Mouse (Mus musculus) myocyte (in vitro differentiated cells): ENCODE data around the gene Hoxd9. TPM values are rescaled to one million over a fixed set of nuclear protein-coding genes. Genes with fewer than 3 reads are reported as not detected.

Experiments
- H3K27me3 ChIP-seq: one replicate; pipeline ENCODE4 v1.6.1; 2011; ENCODE audit not compliant: control insufficient read depth, insufficient read depth, insufficient read length
- H3K36me3 ChIP-seq: one replicate; pipeline ENCODE4 v1.6.1; 2011; ENCODE audit not compliant: control insufficient read depth, insufficient read depth
- H3K4me2 ChIP-seq: one replicate; pipeline ENCODE4 v1.6.1; 2011; ENCODE audit warnings: low read depth, control low read depth
- H3K4me3 ChIP-seq: one replicate; pipeline ENCODE4 v1.5.1; 2011; ENCODE audit warnings: mild to moderate bottlenecking, control low read depth, moderate library complexity
- H3K79me2 ChIP-seq: one replicate; pipeline ENCODE4 v1.6.1; 2011; ENCODE audit not compliant: control insufficient read depth, insufficient read depth
- H3ac ChIP-seq: one replicate; pipeline ENCODE4 v1.6.1; 2011; ENCODE audit not compliant: control insufficient read depth, insufficient read length
- CEBPB ChIP-seq: IDR thresholded peaks from 2 replicates; pipeline ENCODE4 v1.6.1; 2011; ENCODE audit warnings: mild to moderate bottlenecking, moderate library complexity; ENCODE audit not compliant: poor library complexity, insufficient read depth, severe bottlenecking
- E2F4 ChIP-seq: IDR thresholded peaks from one replicate; pipeline ENCODE4 v1.6.1; 2011; ENCODE audit warnings: mild to moderate bottlenecking, control low read depth, moderate library complexity; ENCODE audit not compliant: insufficient read depth
- MAX ChIP-seq: IDR thresholded peaks from one replicate; pipeline ENCODE4 v1.6.1; 2011; ENCODE audit warnings: low read depth, mild to moderate bottlenecking, control low read depth
- MYOD1 ChIP-seq, 3 experiments: IDR thresholded peaks; one replicate each; pipeline ENCODE4 v1.6.1; 2011; ENCODE audit warnings: control low read depth in 2 of 3, low read depth in 2 of 3, mild to moderate bottlenecking in 2 of 3, moderate library complexity in 1 of 3; ENCODE audit not compliant: insufficient read length in 2 of 3, control insufficient read depth in 1 of 3
- MYOG ChIP-seq, 3 experiments: IDR thresholded peaks; one replicate each; pipeline ENCODE4 v1.6.1; 2011; ENCODE audit warnings: control low read depth in 2 of 3, low read depth in 2 of 3, mild to moderate bottlenecking in 2 of 3; ENCODE audit not compliant: insufficient read length in 2 of 3, control insufficient read depth in 1 of 3, insufficient read depth in 1 of 3
- POLR2A ChIP-seq: IDR thresholded peaks from one replicate; pipeline ENCODE4 v1.6.1; 2011; ENCODE audit warnings: low read depth, mild to moderate bottlenecking, control low read depth, moderate library complexity; ENCODE audit not compliant: insufficient read length
- POLR2AphosphoS2 ChIP-seq: IDR thresholded peaks from one replicate; pipeline ENCODE4 v1.6.1; 2011; ENCODE audit warnings: low read depth, control low read depth; ENCODE audit not compliant: insufficient read length
- REST ChIP-seq: IDR thresholded peaks from one replicate; pipeline ENCODE4 v1.6.1; 2011; ENCODE audit warnings: mild to moderate bottlenecking, control low read depth, moderate library complexity; ENCODE audit not compliant: insufficient read depth, insufficient read length
- SRF ChIP-seq: IDR thresholded peaks from one replicate; pipeline ENCODE4 v1.6.1; 2011; ENCODE audit warnings: low read depth; ENCODE audit not compliant: control insufficient read depth, insufficient read length
- TCF12 ChIP-seq: IDR thresholded peaks from one replicate; pipeline ENCODE4 v1.6.1; 2011; ENCODE audit warnings: mild to moderate bottlenecking, control low read depth; ENCODE audit not compliant: poor library complexity, insufficient read depth, severe bottlenecking
- TCF3 ChIP-seq: IDR thresholded peaks from one replicate; pipeline ENCODE4 v1.6.1; 2011; ENCODE audit warnings: low read depth, control low read depth; ENCODE audit not compliant: insufficient read length
- USF1 ChIP-seq: IDR thresholded peaks from one replicate; pipeline ENCODE4 v1.6.1; 2011; ENCODE audit warnings: low read depth, mild to moderate bottlenecking, control low read depth, moderate library complexity
- polyA plus RNA-seq: library from polyadenylated mRNA; unstranded; fragments of >200 nt; fragmentation: generic; extraction: Trizol; gene quantifications from one replicate; pipeline ENCODE4 v1.2.1, GENCODE M21; 2012; ENCODE audit warnings: missing spikeins

Gene Hoxd9
- polyA plus RNA-seq, 1 experiment = not detected

DNA sequence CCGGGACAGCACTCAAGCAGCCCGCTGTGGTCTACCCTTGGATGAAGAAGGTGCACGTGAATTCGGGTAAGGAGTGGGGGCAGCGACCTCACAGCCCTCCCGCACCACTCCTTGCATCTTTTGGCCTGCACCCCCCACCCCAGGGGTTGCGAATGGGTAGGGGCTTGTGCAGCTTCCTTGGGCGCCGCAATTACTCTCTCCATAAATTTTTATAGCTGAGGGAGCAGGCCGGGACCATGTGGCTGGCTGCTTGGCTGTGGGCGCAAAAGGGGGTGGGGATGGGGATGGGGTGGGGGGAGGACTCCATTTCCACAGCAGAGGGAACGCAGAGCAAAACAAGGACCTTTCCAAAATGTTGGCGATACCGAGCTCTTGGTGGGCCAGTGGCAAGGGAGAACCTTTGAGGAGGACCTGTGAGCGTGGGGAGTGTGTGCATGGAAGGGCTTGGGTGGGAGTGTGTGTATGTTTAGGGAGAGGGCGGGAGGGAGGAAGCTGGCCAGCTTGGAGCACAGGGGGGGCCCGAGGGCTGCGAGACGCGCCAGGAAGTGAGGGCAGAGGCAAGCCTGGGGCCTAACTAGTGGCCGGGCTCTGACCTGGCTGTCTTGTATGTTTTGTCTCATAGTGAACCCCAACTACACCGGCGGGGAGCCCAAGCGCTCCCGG is 30.2 kb downstream of the Hoxd9 start:
- H3K27me3 ChIP-seq = peaks cover 64% of the 10 kb centered on the region
- H3K79me2 ChIP-seq = no peaks in the 10 kb centered on the region
- no peak overlapping the region for H3K4me3 ChIP-seq
- TF ChIP-seq TCF12 = no peak
- no peak for TF ChIP-seq REST
- no peak for TF ChIP-seq POLR2A
- TF ChIP-seq MYOD1 (IDR thresholded peaks at IDR 0.05; ENCODE audit: control insufficient read depth in 1 of 3, insufficient read length in 2 of 3, low read depth in 2 of 3) = no peak
- no peak for TF ChIP-seq TCF3
- TF ChIP-seq CEBPB = no peak
- H3K36me3 ChIP-seq = no peaks in the 10 kb centered on the region
- H3K4me2 ChIP-seq = no peak overlapping the region
- H3ac ChIP-seq = no peak overlapping the region

DNA sequence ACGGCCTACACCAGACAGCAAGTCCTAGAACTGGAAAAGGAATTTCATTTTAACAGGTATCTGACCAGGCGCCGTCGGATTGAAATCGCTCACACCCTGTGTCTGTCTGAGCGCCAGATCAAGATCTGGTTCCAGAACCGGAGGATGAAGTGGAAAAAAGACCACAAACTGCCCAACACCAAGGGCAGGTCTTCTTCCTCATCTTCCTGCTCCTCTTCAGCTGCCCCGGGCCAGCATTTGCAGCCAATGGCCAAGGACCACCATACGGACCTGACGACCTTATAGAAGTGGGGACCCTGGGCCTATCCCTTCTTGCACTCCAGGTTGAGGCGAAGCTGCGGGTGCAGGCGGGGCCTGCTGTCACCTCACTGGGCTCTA is 30.8 kb downstream of the Hoxd9 start:
- H3K4me3 ChIP-seq = no peak overlapping the region
- no peak for TF ChIP-seq MYOG (IDR thresholded peaks at IDR 0.05; ENCODE audit: control insufficient read depth in 1 of 3, insufficient read depth in 1 of 3, insufficient read length in 2 of 3, low read depth in 2 of 3)
- TF ChIP-seq TCF12 = no peak
- TF ChIP-seq POLR2A = no peak
- no peaks in the 10 kb centered on the region for H3K79me2 ChIP-seq
- no peaks in the 10 kb centered on the region for H3K36me3 ChIP-seq
- H3K4me2 ChIP-seq = no peak overlapping the region
- H3K27me3 ChIP-seq = peaks cover 63% of the 10 kb centered on the region
- no peak overlapping the region for H3ac ChIP-seq

- H3K79me2 ChIP-seq = no peaks in the 10 kb centered on the region
- no peak overlapping the region for H3K4me3 ChIP-seq
- TF ChIP-seq MYOG (IDR thresholded peaks at IDR 0.05; ENCODE audit: control insufficient read depth in 1 of 3, insufficient read depth in 1 of 3, insufficient read length in 2 of 3, low read depth in 2 of 3) = no peak
- no peak for TF ChIP-seq REST
- no peak for TF ChIP-seq TCF12
- TF ChIP-seq USF1 = no peak
- no peak for TF ChIP-seq POLR2AphosphoS2
- TF ChIP-seq SRF = no peak
- no peak for TF ChIP-seq POLR2A
- TF ChIP-seq TCF3 = no peak
- no peak for TF ChIP-seq MYOD1 (IDR thresholded peaks at IDR 0.05; ENCODE audit: control insufficient read depth in 1 of 3, insufficient read length in 2 of 3, low read depth in 2 of 3)
- TF ChIP-seq CEBPB = no peak
- TF ChIP-seq E2F4 = no peak
- no peak for TF ChIP-seq MAX
- H3K4me2 ChIP-seq = no peak overlapping the region
- H3K27me3 ChIP-seq = peaks cover 64% of the 10 kb centered on the region
- H3K36me3 ChIP-seq = no peaks in the 10 kb centered on the region
- H3ac ChIP-seq = no peak overlapping the region
These were observed 32.8 kb downstream of the Hoxd9 start for GRCm38 (mm10) chr2:74730331-74730730.

DNA sequence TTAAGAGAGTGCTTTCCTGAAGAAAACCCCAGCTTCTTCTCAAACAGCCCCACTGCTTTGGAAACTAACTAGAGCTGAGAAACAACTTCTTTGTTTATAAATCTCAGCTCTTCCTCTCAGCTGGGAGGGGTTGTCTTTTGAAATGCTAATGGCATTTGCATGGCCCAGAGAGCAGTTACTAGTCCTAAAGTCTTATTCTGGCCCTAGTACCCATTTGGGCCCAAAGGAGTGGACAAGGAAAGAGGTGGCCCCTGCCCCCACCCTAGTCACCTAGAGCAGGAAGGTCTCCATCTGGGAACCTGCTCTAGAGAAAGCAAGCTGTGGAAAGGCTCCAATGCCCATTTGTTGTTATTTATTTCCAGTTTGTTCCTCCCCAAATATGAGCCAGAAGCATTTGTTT is 33.5 kb downstream of the Hoxd9 start:
- no peaks in the 10 kb centered on the region for H3K36me3 ChIP-seq
- no peaks in the 10 kb centered on the region for H3K79me2 ChIP-seq
- H3K4me2 ChIP-seq = no peak overlapping the region
- peaks cover 64% of the 10 kb centered on the region for H3K27me3 ChIP-seq
- no peak overlapping the region for H3ac ChIP-seq
- H3K4me3 ChIP-seq = no peak overlapping the region
- TF ChIP-seq TCF3 (no peak), E2F4 (no peak), MYOD1 (IDR thresholded peaks at IDR 0.05; ENCODE audit: control insufficient read depth in 1 of 3, insufficient read length in 2 of 3, low read depth in 2 of 3) (no peak), MYOG (IDR thresholded peaks at IDR 0.05; ENCODE audit: control insufficient read depth in 1 of 3, insufficient read depth in 1 of 3, insufficient read length in 2 of 3, low read depth in 2 of 3) (no peak), MAX (no peak), POLR2AphosphoS2 (no peak), TCF12 (no peak), SRF (no peak), CEBPB (no peak), USF1 (no peak)

DNA sequence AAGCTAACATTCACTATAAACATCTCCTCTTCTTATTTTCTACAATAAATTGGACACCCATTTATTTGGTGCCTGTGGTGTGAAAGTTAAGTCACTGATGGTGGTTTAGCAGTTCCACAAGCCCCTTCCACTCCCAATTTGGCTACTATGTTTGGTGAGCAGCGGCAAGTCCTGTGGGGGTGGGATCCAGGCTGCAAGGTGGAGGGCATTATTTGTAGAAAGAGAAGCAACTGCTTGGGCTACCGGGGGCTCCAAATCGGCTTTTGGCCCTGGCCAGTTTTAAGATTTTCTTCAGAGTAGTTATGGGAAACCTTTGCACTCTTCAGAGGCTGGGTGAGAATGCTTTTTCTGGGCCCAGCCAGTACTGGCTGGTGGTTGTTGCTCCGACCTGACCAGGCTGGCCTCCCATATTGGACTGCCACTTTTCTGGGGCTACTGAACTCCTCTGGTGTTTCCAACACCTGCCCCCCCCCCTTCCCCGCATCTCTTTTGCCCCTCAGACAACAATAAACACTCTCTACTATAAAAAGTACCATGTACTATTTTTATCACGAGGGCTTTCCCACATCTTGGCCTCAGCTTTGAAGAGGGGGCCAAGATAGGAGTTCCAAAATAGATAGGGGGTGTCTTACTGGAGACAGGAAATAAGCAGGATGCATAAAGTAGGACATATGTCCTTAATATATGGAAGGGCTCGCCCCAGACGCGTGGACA is 34.4 kb downstream of the Hoxd9 start:
- Histone ChIP-seq H3K79me2 (no peaks in the 10 kb centered on the region), H3K4me3 (no peak overlapping the region), H3K36me3 (no peaks in the 10 kb centered on the region), H3K4me2 (no peak overlapping the region), H3K27me3 (peaks cover 64% of the 10 kb centered on the region), H3ac (no peak overlapping the region)
- TF ChIP-seq USF1 = no peak
- TF ChIP-seq CEBPB = no peak
- TF ChIP-seq TCF3 = no peak
- no peak for TF ChIP-seq SRF
- TF ChIP-seq REST = no peak
- no peak for TF ChIP-seq POLR2A
- no peak for TF ChIP-seq E2F4
- no peak for TF ChIP-seq TCF12
- TF ChIP-seq MYOG (IDR thresholded peaks at IDR 0.05; ENCODE audit: control insufficient read depth in 1 of 3, insufficient read depth in 1 of 3, insufficient read length in 2 of 3, low read depth in 2 of 3) = no peak
- TF ChIP-seq MYOD1 (IDR thresholded peaks at IDR 0.05; ENCODE audit: control insufficient read depth in 1 of 3, insufficient read length in 2 of 3, low read depth in 2 of 3) = no peak
- TF ChIP-seq MAX = no peak
- TF ChIP-seq POLR2AphosphoS2 = no peak
